Mouse (Mus musculus): ENCODE measurements at regions not wholly inside any gene's neighbourhood (a gene's known extent, or its start where the extent isn't known, plus 50 kb on each side); places are given as distances from the start of the nearest gene placed in this dataset.

- TF ChIP-seq CTCF (IDR thresholded peaks at IDR 0.05; ENCODE audit: low read depth, low read length): no peak
- no peak for TF ChIP-seq POLR2A (IDR thresholded peaks at IDR 0.05; ENCODE audit: extremely low read depth, insufficient read depth, low read length)
Observed at GRCm38 (mm10) chr2:28384875-28385274, 61.7 kb upstream of the Ppp1r26 start.

Measured in liver, adult 2 months (tissue).